Mouse (Mus musculus) cerebellum, adult 11 months (tissue): ENCODE measurements around the gene Olfr1082.
"Not testable (repeated sequence)": the region's sequence is repeated elsewhere in the genome, so short reads cannot be mapped to it uniquely, and the experiment has no call there.

ENCODE experiments used
- DNase-seq: peaks from one replicate; pipeline ENCODE4 v3.0.0; 2022

The Olfr1082 gene

DNA sequence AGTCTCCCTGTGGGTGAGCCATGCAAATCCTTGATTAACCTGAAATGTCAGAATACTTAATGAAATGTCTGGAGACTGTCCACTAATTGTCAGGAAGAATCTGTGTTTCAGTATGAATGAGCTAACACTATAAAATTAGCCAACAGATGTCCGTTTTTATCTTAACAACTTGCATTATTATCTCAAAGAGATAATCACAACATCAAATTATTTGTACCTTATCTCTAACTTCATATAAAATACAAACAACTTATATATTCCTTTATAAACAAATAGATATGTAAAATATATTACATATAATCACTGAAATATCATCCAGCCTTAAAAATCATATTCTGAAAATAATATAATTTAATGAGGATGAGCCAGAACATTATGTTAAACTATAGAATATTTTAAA is at the start of gene Olfr1082:
Gene Olfr1082 (minus strand): TSS at position 101 of the 400 bp plus-strand sequence.
- DNase-seq, result not testable (repeated sequence)

DNA sequence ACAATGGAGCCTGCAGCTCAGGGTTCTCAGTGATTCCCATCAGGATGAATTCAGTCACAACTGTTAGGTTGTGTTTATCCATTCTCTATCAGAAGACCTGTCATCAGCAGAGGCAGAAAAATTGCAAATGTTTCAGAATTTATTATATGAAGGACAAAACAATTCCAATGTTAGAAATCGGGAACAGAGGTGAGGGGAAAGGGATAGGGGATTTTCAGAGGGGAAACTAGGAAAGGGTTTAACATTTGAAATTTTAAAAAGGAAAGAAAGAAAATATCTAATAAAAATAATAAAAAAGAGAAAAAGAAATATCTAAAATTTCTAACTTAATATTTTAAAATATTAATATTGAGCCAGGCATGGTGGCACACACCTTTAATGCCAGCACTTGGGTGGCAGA is 40.9 kb upstream of the Olfr1082 start, which contains the start of gene Olfr1084:
Gene Olfr1084 (minus strand): TSS at position 101 of the 400 bp plus-strand sequence.
- DNase-seq, result not testable (repeated sequence)

DNA sequence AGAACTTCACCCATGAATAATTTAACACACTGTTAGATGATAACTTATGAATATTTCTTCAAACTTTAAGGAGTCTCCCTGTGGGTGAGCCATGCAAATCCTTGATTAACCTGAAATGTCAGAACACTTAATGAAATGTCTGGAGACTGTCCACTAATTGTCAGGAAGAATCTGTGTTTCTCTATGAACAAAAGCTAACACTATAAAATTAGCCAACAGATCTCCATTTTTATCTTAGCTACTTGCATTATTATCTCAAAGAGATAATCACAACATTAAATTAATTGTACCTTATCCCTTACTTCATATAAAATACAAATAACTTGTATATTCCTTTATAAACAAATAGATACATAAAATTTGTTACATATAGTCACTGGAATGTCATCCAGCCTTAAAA is 40.6 kb downstream of the Olfr1082 start, which contains the start of gene Olfr1080:
Gene Olfr1080 (minus strand): TSS at position 101 of the 400 bp plus-strand sequence.
- DNase-seq, result not testable (repeated sequence)
